Comparison of ENCODE assay signal across 8 mouse cellular contexts in the genomic region with DNA sequence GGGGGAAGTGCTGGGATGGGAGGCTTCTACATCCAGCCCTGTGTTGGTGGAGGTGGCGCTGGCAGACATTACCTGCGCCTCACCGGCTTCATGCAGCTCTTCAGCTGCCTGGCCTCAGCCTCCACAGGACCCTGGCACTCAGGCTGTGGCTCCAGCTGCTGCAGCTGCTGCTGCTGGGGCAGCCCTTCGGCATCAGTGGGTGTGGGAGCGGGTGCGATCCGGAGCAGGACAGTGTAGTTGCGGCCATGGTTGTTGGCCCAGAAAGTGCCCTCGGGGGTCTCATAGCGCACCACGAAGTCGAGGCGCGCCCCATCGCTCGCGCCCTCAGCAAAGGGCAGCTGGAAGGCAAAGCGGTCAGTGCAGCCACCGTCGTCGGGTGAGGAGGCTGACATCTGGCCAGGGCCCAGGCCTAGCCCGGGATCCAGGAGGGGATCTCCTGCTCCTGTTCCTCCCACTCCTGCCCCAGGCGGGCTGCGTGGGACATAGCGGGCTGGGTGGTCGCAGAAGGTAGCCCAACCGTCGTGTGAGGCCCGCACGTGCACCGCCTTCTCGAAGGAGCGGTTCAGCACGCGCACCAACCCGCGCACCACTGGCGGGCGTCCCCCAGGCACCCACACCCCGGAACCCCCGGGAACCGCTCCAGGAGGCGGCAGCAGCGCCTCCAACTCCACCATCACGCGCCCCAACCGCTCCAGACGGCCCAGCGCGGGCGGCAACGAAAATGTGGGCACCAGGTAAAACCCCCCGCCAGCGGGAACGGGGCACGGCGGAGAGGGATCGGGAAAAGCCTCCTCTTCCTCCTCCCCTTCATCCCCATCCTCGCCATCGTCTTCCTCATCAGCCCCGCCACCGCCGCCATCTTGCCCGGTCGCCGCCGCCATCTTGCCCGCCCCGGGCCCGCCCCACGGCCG. TPM values are rescaled to one million over a fixed set of nuclear protein-coding genes. Genes with fewer than 3 reads are reported as not detected.
A peak's percentile ranks its signal among the peaks of the same experiment; 100 is the strongest.
DNase-seq lines count a peak whose midpoint lies in the region; ATAC-seq and TF ChIP-seq lines count a peak whose summit lies in the region.

Foxp3 (plus strand) TSS at position 469 of the 911 bp plus-strand sequence.

- ATAC-seq in embryonic facial prominence, embryonic 12.5 days (ENCODE audit: insufficient number of reproducible peaks, insufficient read depth, low FRiP score, low TSS enrichment): peak; percentile 61
- ATAC-seq in heart, embryonic 12.5 days (ENCODE audit: insufficient number of reproducible peaks, low FRiP score): peak; percentile 72; the same call in 1 of the 2 replicates
- peak; percentile 75 for ATAC-seq in kidney, embryonic 14.5 days (ENCODE audit: low FRiP score, low TSS enrichment)
- ATAC-seq in lung, postnatal 0 days: peak; percentile 78

- WGBS in embryonic facial prominence, embryonic 12.5 days: 35% methylated on average over 60 of the region's 72 CpGs
- WGBS in heart, embryonic 12.5 days: 37% methylated on average over 65 of the region's 72 CpGs
- 38% methylated on average over 66 of the region's 72 CpGs for WGBS in kidney, embryonic 14.5 days
- 37% methylated on average over 34 of the region's 72 CpGs for WGBS in lung, postnatal 0 days

- no peak for TF ChIP-seq EP300 in lung, postnatal 0 days (IDR thresholded peaks at IDR 0.05)

- H3K27ac ChIP-seq in embryonic facial prominence, embryonic 12.5 days: peak within 1 kb of the TSS; percentile 82
- peak within 1 kb of the TSS; percentile 83 for H3K27ac ChIP-seq in heart, embryonic 12.5 days (ENCODE audit: poor library complexity, severe bottlenecking)
- H3K27ac ChIP-seq in kidney, embryonic 14.5 days (ENCODE audit: low read depth, low read length): peak within 1 kb of the TSS; percentile 59; the same call in 1 of the 2 replicates
- H3K27ac ChIP-seq in lung, postnatal 0 days (ENCODE audit: low read length): peak within 1 kb of the TSS; percentile 82

- no peaks in the 10 kb centered on the region for H3K4me1 ChIP-seq in embryonic facial prominence, embryonic 12.5 days
- H3K4me1 ChIP-seq in heart, embryonic 12.5 days (replicated peaks): peaks cover 34% of the 10 kb centered on the region
- no peaks in the 10 kb centered on the region for H3K4me1 ChIP-seq in kidney, embryonic 14.5 days (ENCODE audit: control insufficient read depth, insufficient read depth, low read length)
- H3K4me1 ChIP-seq in lung, postnatal 0 days (ENCODE audit: insufficient read depth, low read depth, low read length): no peaks in the 10 kb centered on the region

- peak within 1 kb of the TSS; percentile 70 for H3K9ac ChIP-seq in embryonic facial prominence, embryonic 12.5 days
- peak within 1 kb of the TSS; percentile 87 for H3K9ac ChIP-seq in heart, embryonic 12.5 days
- H3K9ac ChIP-seq in kidney, embryonic 14.5 days (ENCODE audit: low read depth, low read length): peak within 1 kb of the TSS; percentile 72
- H3K9ac ChIP-seq in lung, postnatal 0 days (replicated peaks; ENCODE audit: low read depth): peak within 1 kb of the TSS; percentile 43; the same call in 1 of the 2 replicates

- peak within 1 kb of the TSS; percentile 56 for H3K4me2 ChIP-seq in embryonic facial prominence, embryonic 12.5 days (replicated peaks)
- peak within 1 kb of the TSS; percentile 80 for H3K4me2 ChIP-seq in heart, embryonic 12.5 days
- peak within 1 kb of the TSS; percentile 54 for H3K4me2 ChIP-seq in kidney, embryonic 14.5 days (replicated peaks; ENCODE audit: low read depth, low read length)
- H3K4me2 ChIP-seq in lung, postnatal 0 days (replicated peaks; ENCODE audit: low read depth, low read length): peak within 1 kb of the TSS; percentile 61

- no peak for TF ChIP-seq CTCF in lung, postnatal 0 days (IDR thresholded peaks at IDR 0.05)

- no peaks in the 10 kb centered on the region for H3K9me3 ChIP-seq in embryonic facial prominence, embryonic 12.5 days
- H3K9me3 ChIP-seq in heart, embryonic 12.5 days (replicated peaks): no peaks in the 10 kb centered on the region
- H3K9me3 ChIP-seq in kidney, embryonic 14.5 days (ENCODE audit: control insufficient read depth, low read length): no peaks in the 10 kb centered on the region
- H3K9me3 ChIP-seq in lung, postnatal 0 days (ENCODE audit: low read length): no peaks in the 10 kb centered on the region

- H3K27me3 ChIP-seq in embryonic facial prominence, embryonic 12.5 days: no peaks in the 10 kb centered on the region
- H3K27me3 ChIP-seq in heart, embryonic 12.5 days (replicated peaks): no peaks in the 10 kb centered on the region
- no peaks in the 10 kb centered on the region for H3K27me3 ChIP-seq in kidney, embryonic 14.5 days (ENCODE audit: control insufficient read depth, insufficient read depth, low read length)
- no peaks in the 10 kb centered on the region for H3K27me3 ChIP-seq in lung, postnatal 0 days (replicated peaks; ENCODE audit: insufficient read depth, low read length)

- H3K4me3 ChIP-seq in embryonic facial prominence, embryonic 12.5 days: peak within 1 kb of the TSS; percentile 56
- peak within 1 kb of the TSS; percentile 82 for H3K4me3 ChIP-seq in heart, embryonic 12.5 days
- H3K4me3 ChIP-seq in kidney, embryonic 14.5 days (ENCODE audit: low read length): peak within 1 kb of the TSS; percentile 55
- peak within 1 kb of the TSS; percentile 57 for H3K4me3 ChIP-seq in lung, postnatal 0 days (ENCODE audit: low read depth, low read length)

- peak; percentile 44 for DNase-seq in CD4-positive, CD25-positive, alpha-beta regulatory T cell, adult 2 months (ENCODE audit: low read depth, low spot score)
- DNase-seq in NIH3T3 (ENCODE audit: low read depth): peak; percentile 30
- peak; percentile 38 for DNase-seq in lung, postnatal 0 days (ENCODE audit: low spot score)
- DNase-seq in retina, postnatal 1 day: peak; percentile 42
- no peak for DNase-seq in c-Kit-positive CD71-positive TER-119-positive erythroid progenitor cells, embryonic 14.5 days (ENCODE audit: low spot score)

- no peaks in the 10 kb centered on the region for H3K36me3 ChIP-seq in embryonic facial prominence, embryonic 12.5 days
- no peaks in the 10 kb centered on the region for H3K36me3 ChIP-seq in heart, embryonic 12.5 days
- H3K36me3 ChIP-seq in kidney, embryonic 14.5 days (ENCODE audit: control insufficient read depth, insufficient read depth, low read length): no peaks in the 10 kb centered on the region
- H3K36me3 ChIP-seq in lung, postnatal 0 days (ENCODE audit: insufficient read depth, low read length): no peaks in the 10 kb centered on the region

RNA-seq across cellular contexts. Expression of gene Foxp3, which starts in this region (rescaled TPM):
- 0.08 TPM in 1 of 2 replicates, not detected in the other for polyA plus RNA-seq in embryonic facial prominence, embryonic 12.5 days (2016; fragmentation: Nextera tagmentation; extraction: Ambion mirVana)
- polyA plus RNA-seq in heart, embryonic 12.5 days (2016; fragmentation: Nextera tagmentation; extraction: Ambion mirVana): 0.10 TPM in 1 of 2 replicates, not detected in the other
- polyA plus RNA-seq in kidney, embryonic 14.5 days (2014; fragmentation: Nextera tagmentation; extraction: Ambion mirVana): 0.07 and 0.36 TPM in 2 replicates
- polyA plus RNA-seq in lung, postnatal 0 days (2015; fragmentation: Nextera tagmentation; extraction: Ambion mirVana): 0.20 TPM in 1 of 2 replicates, not detected in the other

Comparison
In these comparisons a context has a peak if more than half of its experiments do, and no peak if none do; other contexts are left out.
1. Peak in ATAC-seq, H3K4me3 ChIP-seq, H3K27ac ChIP-seq, H3K9ac ChIP-seq and H3K4me2 ChIP-seq in embryonic facial prominence, embryonic 12.5 days; RNA of the gene not detected or under 1 TPM.
2. Peak in ATAC-seq, H3K4me3 ChIP-seq, H3K27ac ChIP-seq, H3K9ac ChIP-seq and H3K4me2 ChIP-seq in heart, embryonic 12.5 days; RNA of the gene not detected or under 1 TPM.
3. Peak in ATAC-seq, H3K4me3 ChIP-seq, H3K27ac ChIP-seq, H3K9ac ChIP-seq and H3K4me2 ChIP-seq in kidney, embryonic 14.5 days; RNA of the gene not detected or under 1 TPM.
4. Peak in DNase-seq, ATAC-seq, H3K4me3 ChIP-seq, H3K27ac ChIP-seq, H3K9ac ChIP-seq and H3K4me2 ChIP-seq in lung, postnatal 0 days; RNA of the gene not detected or under 1 TPM.